Mouse (Mus musculus): ENCODE measurements around the gene Crtc3. TPM values are rescaled to one million over a fixed set of nuclear protein-coding genes. Genes with fewer than 3 reads are reported as not detected.
A peak's percentile ranks its signal among the peaks of the same experiment; 100 is the strongest.

The Crtc3 gene
- polyA plus RNA-seq, 1 experiment from 2014 or later: 17.2 TPM

DNA sequence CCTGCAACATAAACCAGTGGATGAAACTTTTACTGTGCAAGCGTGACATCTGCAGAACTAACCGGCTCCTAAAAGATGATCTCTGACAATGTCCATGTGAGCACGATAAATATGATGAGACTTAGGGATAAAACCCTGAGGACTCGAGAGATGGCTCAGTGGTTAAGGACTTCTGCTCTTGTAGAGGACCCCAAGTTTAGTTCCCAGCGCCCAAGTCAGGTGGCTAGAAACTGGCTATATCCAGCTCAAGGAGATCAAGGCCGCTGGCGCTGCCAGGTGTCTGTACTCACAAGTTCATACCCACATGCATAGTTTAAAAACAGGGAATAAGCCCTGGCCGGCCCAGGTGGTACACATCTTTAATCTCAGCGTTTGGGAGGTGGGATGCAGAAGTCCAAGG, 3.8 kb upstream of the Crtc3 start:
- WGBS: 92% methylated on average over 9 of the region's 9 CpGs
- H3K36me3 ChIP-seq (ENCODE audit: control insufficient read depth, insufficient read depth, low read length): no peaks in the 10 kb centered on the region
- no peaks in the 10 kb centered on the region for H3K9me3 ChIP-seq (ENCODE audit: control insufficient read depth, low read length)

DNA sequence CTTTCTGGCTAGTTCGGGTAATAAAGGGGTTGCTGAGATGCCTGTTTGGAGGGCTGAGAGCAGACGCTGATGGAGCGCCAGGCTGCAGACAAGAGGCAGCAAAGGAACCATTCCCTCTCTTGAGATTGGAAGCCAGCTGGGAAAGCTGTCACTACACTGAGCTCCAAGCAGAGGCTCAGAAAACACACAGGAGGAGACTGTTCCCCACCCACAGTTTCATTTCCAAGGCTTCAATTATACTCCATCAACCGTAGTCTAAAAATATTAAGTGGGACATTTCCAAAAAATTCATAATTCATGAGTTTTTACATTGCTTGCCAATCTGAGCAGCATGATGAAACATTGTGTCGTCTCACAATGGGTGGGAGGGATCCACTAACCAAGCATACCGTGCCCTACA, 2.5 kb upstream of the Crtc3 start:
- Histone ChIP-seq H3K4me2 (ENCODE audit: low read depth, low read length) (no peak overlapping the region), H3K36me3 (ENCODE audit: control insufficient read depth, insufficient read depth, low read length) (no peaks in the 10 kb centered on the region), H3K4me3 (ENCODE audit: low read depth, low read length) (no peak overlapping the region), H3K9me3 (ENCODE audit: control insufficient read depth, low read length) (no peaks in the 10 kb centered on the region), H3K27ac (ENCODE audit: low read depth, low read length) (no peak overlapping the region), H3K27me3 (ENCODE audit: control insufficient read depth, insufficient read depth, low read length) (no peaks in the 10 kb centered on the region; the same call in 1 of the 2 replicates), H3K4me1 (ENCODE audit: control insufficient read depth, insufficient read depth, low read length) (0 out of 2 replicates have a peak, but pooled peaks cover 5% of the 10 kb centered on the region), H3K9ac (replicated peaks; ENCODE audit: low read depth, low read length) (no peak overlapping the region)
- no peak for ATAC-seq (ENCODE audit: low read depth)
- WGBS: 57% methylated on average over 6 of the region's 6 CpGs

More for the DNA sequence above, 3.8 kb upstream of the Crtc3 start:
- no peak overlapping the region for H3K27ac ChIP-seq (ENCODE audit: low read depth, low read length)
- no peak overlapping the region for H3K4me2 ChIP-seq (ENCODE audit: low read depth, low read length)
- no peak overlapping the region for H3K9ac ChIP-seq (replicated peaks; ENCODE audit: low read depth, low read length)
- H3K4me3 ChIP-seq (ENCODE audit: low read depth, low read length): no peak overlapping the region
- no peaks in the 10 kb centered on the region for H3K4me1 ChIP-seq (ENCODE audit: control insufficient read depth, insufficient read depth, low read length)
- H3K27me3 ChIP-seq (ENCODE audit: control insufficient read depth, insufficient read depth, low read length): no peaks in the 10 kb centered on the region; the same call in 1 of the 2 replicates
- ATAC-seq (ENCODE audit: low read depth): no peak

DNA sequence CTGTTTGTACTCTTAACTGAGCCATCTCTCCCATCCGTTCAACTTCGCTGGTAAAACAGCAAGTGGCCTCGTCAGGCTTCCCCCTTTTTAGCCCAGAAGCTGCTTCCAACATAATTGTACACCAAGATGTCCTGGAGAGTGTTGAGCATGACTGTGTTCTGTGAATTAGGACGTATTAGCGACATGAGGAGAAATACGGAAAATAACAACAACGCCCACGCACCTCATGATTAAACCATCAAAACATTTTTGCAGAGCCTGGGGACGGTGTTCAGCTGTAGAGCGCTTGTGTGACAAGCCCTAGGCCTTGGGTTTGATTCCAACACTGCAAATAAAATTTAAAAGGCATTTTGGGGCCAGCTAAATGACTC, 529 bp upstream of the Crtc3 start:
- Histone ChIP-seq H3K9me3 (ENCODE audit: control insufficient read depth, low read length) (no peaks in the 10 kb centered on the region), H3K9ac (replicated peaks; ENCODE audit: low read depth, low read length) (peak overlapping the region; percentile 90), H3K4me3 (ENCODE audit: low read depth, low read length) (peak overlapping the region; percentile 88), H3K36me3 (ENCODE audit: control insufficient read depth, insufficient read depth, low read length) (no peaks in the 10 kb centered on the region), H3K27me3 (ENCODE audit: control insufficient read depth, insufficient read depth, low read length) (no peaks in the 10 kb centered on the region; the same call in 1 of the 2 replicates), H3K4me2 (ENCODE audit: low read depth, low read length) (peak overlapping the region; percentile 72), H3K27ac (ENCODE audit: low read depth, low read length) (peak overlapping the region; percentile 97), H3K4me1 (ENCODE audit: control insufficient read depth, insufficient read depth, low read length) (0 out of 2 replicates have a peak, but pooled peaks cover 5% of the 10 kb centered on the region)
- no peak for ATAC-seq (ENCODE audit: low read depth)
- WGBS: 14% methylated on average over 10 of the region's 10 CpGs

DNA sequence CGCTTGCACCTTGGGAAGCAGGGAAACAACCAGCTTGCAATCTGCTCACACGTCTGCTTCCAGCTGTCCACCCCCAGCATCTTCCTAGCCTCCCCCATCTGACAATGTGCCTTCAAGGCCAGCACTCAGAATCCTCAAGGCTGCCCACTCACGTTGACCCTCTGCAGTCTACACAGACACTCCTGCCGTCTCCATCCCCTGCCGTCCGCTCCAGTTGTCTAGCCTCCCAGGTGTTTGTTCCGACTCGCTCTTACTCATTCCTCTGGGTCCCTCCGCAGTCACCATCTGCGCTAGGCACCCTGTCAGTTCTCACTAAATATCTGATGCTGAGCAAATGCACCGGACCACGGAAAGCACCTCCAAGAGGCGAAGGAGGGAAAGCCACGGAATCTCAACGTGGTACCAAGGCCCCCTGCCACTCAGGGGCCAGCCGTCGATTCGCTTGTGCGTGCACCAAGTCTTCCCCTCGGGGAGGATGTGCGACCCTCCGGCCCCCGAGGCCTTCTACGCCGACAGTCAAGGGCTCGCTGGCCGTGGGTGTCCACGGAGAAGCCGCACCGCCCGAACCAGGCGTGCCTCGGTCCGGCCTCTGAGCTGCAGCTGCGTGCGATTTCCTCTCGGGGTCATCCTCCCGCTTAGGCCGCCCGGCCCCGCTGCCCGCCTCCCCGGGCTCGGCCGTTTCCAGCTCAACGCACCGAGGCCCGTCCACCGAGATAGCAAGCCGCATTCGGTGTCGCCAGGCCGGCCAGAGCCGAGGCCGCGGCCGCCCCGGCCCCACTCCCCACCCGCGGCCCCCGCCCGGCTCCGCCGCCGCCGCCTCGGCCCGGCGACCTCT, 739 bp downstream of the Crtc3 start:
- Histone ChIP-seq H3K4me1 (ENCODE audit: control insufficient read depth, insufficient read depth, low read length) (0 out of 2 replicates have a peak, but pooled peaks cover 5% of the 10 kb centered on the region), H3K27ac (ENCODE audit: low read depth, low read length) (peak overlapping the region; percentile 97), H3K4me2 (ENCODE audit: low read depth, low read length) (peak overlapping the region; percentile 72), H3K9ac (replicated peaks; ENCODE audit: low read depth, low read length) (peak overlapping the region; percentile 90), H3K9me3 (ENCODE audit: control insufficient read depth, low read length) (no peaks in the 10 kb centered on the region), H3K27me3 (ENCODE audit: control insufficient read depth, insufficient read depth, low read length) (no peaks in the 10 kb centered on the region; the same call in 1 of the 2 replicates), H3K36me3 (ENCODE audit: control insufficient read depth, insufficient read depth, low read length) (no peaks in the 10 kb centered on the region), H3K4me3 (ENCODE audit: low read depth, low read length) (peak overlapping the region; percentile 88)
- WGBS: 1% methylated on average over 69 of the region's 69 CpGs
- peak; percentile 63 for ATAC-seq (ENCODE audit: low read depth)

DNA sequence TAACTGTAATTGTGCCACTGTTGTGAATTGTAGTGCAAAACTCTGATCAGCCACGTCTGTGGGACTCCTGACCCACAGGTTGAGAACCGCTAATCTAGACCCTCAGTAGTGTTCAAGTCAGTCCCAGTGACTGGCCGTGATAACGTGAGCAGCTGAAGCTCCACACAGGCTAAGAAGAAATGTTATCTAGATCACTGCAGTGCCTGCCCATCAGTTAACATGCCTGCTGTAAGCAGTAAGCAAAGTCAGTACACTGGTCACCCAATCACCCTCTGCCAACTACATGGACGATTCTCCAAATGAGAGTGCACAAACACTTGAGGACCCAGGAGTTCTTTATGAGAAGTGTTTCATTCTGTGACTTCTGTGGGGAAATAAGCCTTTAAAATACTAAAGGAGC, 3.0 kb downstream of the Crtc3 start:
- ATAC-seq (ENCODE audit: low read depth): no peak
- Histone ChIP-seq H3K36me3 (ENCODE audit: control insufficient read depth, insufficient read depth, low read length) (no peaks in the 10 kb centered on the region), H3K4me2 (ENCODE audit: low read depth, low read length) (no peak overlapping the region), H3K27me3 (ENCODE audit: control insufficient read depth, insufficient read depth, low read length) (no peaks in the 10 kb centered on the region; the same call in 1 of the 2 replicates), H3K9me3 (ENCODE audit: control insufficient read depth, low read length) (no peaks in the 10 kb centered on the region), H3K4me1 (ENCODE audit: control insufficient read depth, insufficient read depth, low read length) (0 out of 2 replicates have a peak, but pooled peaks cover 5% of the 10 kb centered on the region), H3K4me3 (ENCODE audit: low read depth, low read length) (no peak overlapping the region), H3K9ac (replicated peaks; ENCODE audit: low read depth, low read length) (no peak overlapping the region), H3K27ac (ENCODE audit: low read depth, low read length) (no peak overlapping the region)
- 88% methylated on average over 5 of the region's 5 CpGs for WGBS

DNA sequence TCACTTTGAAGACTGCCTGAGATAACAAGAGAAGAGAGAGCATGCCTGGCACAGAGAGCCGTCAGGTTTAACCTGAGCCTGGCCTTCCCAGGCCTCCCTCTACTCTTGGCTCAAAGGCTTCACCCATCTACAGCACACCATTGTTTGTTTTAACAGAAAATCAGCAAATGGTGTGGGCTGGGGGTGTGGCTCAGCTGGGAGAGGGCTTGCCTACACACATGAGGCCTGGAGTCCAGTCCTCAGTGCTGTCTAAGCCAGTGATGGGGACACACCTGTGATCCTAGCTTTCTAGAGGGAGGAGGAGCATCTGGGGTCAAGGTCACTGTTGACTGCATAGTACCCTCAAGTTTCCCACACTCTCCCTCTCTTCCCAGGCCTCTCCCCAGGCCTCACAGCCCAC, 6.0 kb downstream of the Crtc3 start:
- no peak overlapping the region for H3K27ac ChIP-seq (ENCODE audit: low read depth, low read length)
- H3K9ac ChIP-seq (replicated peaks; ENCODE audit: low read depth, low read length): no peak overlapping the region
- no peaks in the 10 kb centered on the region for H3K27me3 ChIP-seq (ENCODE audit: control insufficient read depth, insufficient read depth, low read length)
- no peak overlapping the region for H3K4me3 ChIP-seq (ENCODE audit: low read depth, low read length)
- H3K36me3 ChIP-seq (ENCODE audit: control insufficient read depth, insufficient read depth, low read length): no peaks in the 10 kb centered on the region
- WGBS: 72% methylated on average over 1 of the region's 1 CpGs
- 0 out of 2 replicates have a peak, but pooled peaks cover 5% of the 10 kb centered on the region for H3K4me1 ChIP-seq (ENCODE audit: control insufficient read depth, insufficient read depth, low read length)
- no peak overlapping the region for H3K4me2 ChIP-seq (ENCODE audit: low read depth, low read length)
- ATAC-seq (ENCODE audit: low read depth): no peak
- H3K9me3 ChIP-seq (ENCODE audit: control insufficient read depth, low read length): no peaks in the 10 kb centered on the region

DNA sequence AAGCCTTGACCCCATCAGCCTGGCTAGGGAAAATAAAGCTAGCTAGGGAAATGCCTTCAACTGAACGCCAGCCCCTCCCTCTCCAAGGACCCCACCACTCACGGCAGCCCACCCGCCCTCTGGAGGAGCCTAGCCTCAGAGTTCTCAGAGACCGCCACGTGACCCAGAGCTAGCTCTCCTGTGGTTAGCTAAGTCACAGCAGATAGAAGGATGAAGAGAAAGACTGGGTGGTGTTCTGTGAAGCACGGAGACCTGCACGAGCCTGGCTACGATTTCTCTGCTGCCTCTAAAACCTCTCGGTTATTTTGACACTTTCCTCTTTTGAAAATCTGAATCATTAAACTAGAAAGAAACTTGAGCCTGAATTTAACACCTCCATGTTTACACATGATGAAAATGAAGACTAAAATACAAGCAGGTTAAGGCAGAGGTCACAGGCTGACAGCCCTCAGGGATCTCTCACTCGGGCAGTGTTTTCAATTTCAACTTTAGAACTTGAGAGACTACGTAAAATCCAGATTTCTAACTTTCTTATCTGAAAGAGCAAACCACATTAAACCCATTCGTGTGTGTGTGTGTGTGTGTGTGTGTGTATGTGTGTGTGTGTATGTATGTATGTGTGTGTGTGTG, 8.3 kb downstream of the Crtc3 start:
- H3K9me3 ChIP-seq (ENCODE audit: control insufficient read depth, low read length): no peaks in the 10 kb centered on the region
- no peak overlapping the region for H3K4me2 ChIP-seq (ENCODE audit: low read depth, low read length)
- 39% methylated on average over 12 of the region's 12 CpGs for WGBS
- no peak for ATAC-seq (ENCODE audit: low read depth)
- no peak overlapping the region for H3K4me3 ChIP-seq (ENCODE audit: low read depth, low read length)
- H3K4me1 ChIP-seq (ENCODE audit: control insufficient read depth, insufficient read depth, low read length): no peaks in the 10 kb centered on the region
- no peak overlapping the region for H3K9ac ChIP-seq (replicated peaks; ENCODE audit: low read depth, low read length)
- no peak overlapping the region for H3K27ac ChIP-seq (ENCODE audit: low read depth, low read length)
- no peaks in the 10 kb centered on the region for H3K27me3 ChIP-seq (ENCODE audit: control insufficient read depth, insufficient read depth, low read length)
- H3K36me3 ChIP-seq (ENCODE audit: control insufficient read depth, insufficient read depth, low read length): no peaks in the 10 kb centered on the region

DNA sequence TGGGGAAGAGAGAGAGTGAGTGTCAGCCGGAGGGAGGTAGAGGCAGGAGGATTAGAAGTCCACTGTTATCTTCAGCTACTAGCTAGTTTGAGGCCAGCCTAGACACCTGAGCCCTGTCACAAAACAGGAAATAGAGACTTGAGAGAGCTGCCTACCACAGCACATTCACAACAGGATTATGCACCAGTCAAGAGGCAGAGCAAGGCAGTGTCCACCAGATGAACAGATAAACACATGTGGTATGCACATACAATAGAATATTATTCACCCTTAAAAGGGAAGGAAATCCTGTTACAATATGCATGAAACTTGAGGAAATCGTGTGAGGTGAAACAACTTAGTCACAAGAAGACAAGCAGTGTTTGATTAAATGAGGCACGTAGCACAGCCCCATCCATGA, 16.4 kb downstream of the Crtc3 start:
- 79% methylated on average over 3 of the region's 3 CpGs for WGBS
- Histone ChIP-seq H3K36me3 (ENCODE audit: control insufficient read depth, insufficient read depth, low read length) (no peaks in the 10 kb centered on the region), H3K27ac (ENCODE audit: low read depth, low read length) (no peak overlapping the region), H3K4me1 (ENCODE audit: control insufficient read depth, insufficient read depth, low read length) (no peaks in the 10 kb centered on the region), H3K27me3 (ENCODE audit: control insufficient read depth, insufficient read depth, low read length) (no peaks in the 10 kb centered on the region), H3K9me3 (ENCODE audit: control insufficient read depth, low read length) (no peaks in the 10 kb centered on the region), H3K4me2 (ENCODE audit: low read depth, low read length) (no peak overlapping the region), H3K9ac (replicated peaks; ENCODE audit: low read depth, low read length) (no peak overlapping the region), H3K4me3 (ENCODE audit: low read depth, low read length) (no peak overlapping the region)
- no peak for ATAC-seq (ENCODE audit: low read depth)

DNA sequence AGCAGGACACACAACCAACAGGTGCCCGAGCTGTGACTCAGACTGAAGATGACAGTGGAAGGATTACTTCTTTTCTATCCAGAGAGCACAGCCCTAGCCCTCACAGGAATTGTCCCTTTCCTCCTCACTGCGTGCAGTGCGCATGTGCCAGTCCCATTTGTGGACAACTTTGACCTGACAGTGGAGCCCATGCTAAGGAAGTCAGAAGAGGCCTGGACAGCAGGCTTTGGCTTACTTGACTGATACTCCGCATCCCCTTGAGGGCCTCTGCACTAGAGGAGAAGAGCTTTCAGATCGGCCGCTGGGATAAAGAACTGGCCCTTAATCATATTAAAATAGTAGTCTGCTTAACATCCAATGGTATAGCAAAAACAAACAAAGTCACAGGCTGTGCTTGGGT, 17.8 kb downstream of the Crtc3 start:
- H3K4me2 ChIP-seq (ENCODE audit: low read depth, low read length): no peak overlapping the region
- 96% methylated on average over 6 of the region's 6 CpGs for WGBS

More for the DNA sequence above, 17.8 kb downstream of the Crtc3 start:
- ATAC-seq (ENCODE audit: low read depth): no peak
- Histone ChIP-seq H3K27ac (ENCODE audit: low read depth, low read length) (no peak overlapping the region), H3K9me3 (ENCODE audit: control insufficient read depth, low read length) (no peaks in the 10 kb centered on the region), H3K27me3 (ENCODE audit: control insufficient read depth, insufficient read depth, low read length) (no peaks in the 10 kb centered on the region), H3K9ac (replicated peaks; ENCODE audit: low read depth, low read length) (no peak overlapping the region), H3K4me3 (ENCODE audit: low read depth, low read length) (no peak overlapping the region), H3K36me3 (ENCODE audit: control insufficient read depth, insufficient read depth, low read length) (no peaks in the 10 kb centered on the region), H3K4me1 (ENCODE audit: control insufficient read depth, insufficient read depth, low read length) (no peaks in the 10 kb centered on the region)
